Mouse (Mus musculus) cerebellum, adult 2 months (tissue): ENCODE results near the gene B9d1.

ENCODE experiments used
- CTCF ChIP-seq: fragments of 200-500 bp; IDR thresholded peaks from 2 replicates; pipeline ENCODE4 v1.5.1; 2011; ENCODE audit warnings: low read depth, mild to moderate bottlenecking, control low read depth, low read length, moderate library complexity, borderline replicate concordance; ENCODE audit not compliant: insufficient read depth
- POLR2A ChIP-seq: fragments of 200-500 bp; IDR thresholded peaks from 2 replicates; pipeline ENCODE4 v1.6.1; 2011; ENCODE audit warnings: low read length, control low read depth, borderline replicate concordance; ENCODE audit not compliant: insufficient read depth

GRCm38 (mm10) chr11:61485541-61486457, 19.1 kb upstream of the B9d1 start:
- TF ChIP-seq POLR2A (no peak), CTCF (no peak)
